Mouse (Mus musculus) kidney, adult 2 months (tissue): ENCODE data around the gene S1pr3.

Experiments used
- CTCF ChIP-seq: fragments of 200-500 bp; conservative IDR thresholded peaks from 2 replicates; pipeline ENCODE4 v1.5.1; 2011; ENCODE audit warnings: low read depth, mild to moderate bottlenecking, control low read depth, low read length, moderate library complexity, mixed read lengths; ENCODE audit not compliant: insufficient read depth, insufficient read length
- POLR2A ChIP-seq: fragments of 200-500 bp; IDR thresholded peaks from one replicate; pipeline ENCODE4 v1.6.1; 2011; ENCODE audit warnings: low read depth, low read length, control low read depth

DNA sequence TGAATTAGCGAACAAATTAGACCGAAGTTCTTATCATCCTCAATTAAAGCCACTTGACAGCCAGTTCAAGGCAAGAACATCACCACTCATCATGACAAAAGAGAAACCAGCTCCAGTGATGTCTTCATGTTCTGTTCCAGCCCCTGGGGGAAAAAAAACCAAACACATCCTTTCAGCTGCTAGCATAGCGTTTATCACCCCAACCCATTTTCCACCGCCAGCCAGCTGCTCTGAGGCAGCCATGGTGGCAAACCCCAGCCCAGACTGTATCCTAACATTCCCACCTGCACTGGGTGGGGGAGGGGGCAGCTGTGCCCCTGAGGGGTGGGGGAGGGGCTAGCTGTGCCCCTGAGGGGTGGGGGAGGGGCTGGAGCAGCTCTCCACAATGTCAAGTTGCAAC lies 30.3 kb upstream of the S1pr3 start:
- TF ChIP-seq POLR2A (no peak), CTCF (no peak)
